Mouse (Mus musculus): ENCODE data around the gene Plbd1.

- TF ChIP-seq EP300 (IDR thresholded peaks at IDR 0.05; ENCODE audit: insufficient read depth, low read depth, low read length) (no peak), CTCF (IDR thresholded peaks at IDR 0.05) (no peak), POLR2A (IDR thresholded peaks at IDR 0.05; ENCODE audit: insufficient read depth, low read depth, low read length) (no peak)
Observed at GRCm38 (mm10) chr6:136679381-136679780, 17.7 kb upstream of the Plbd1 start.
